Mouse (Mus musculus): ENCODE results near the gene Abca8a.
"Not testable (repeated sequence)": the region's sequence is repeated elsewhere in the genome, so short reads cannot be mapped to it uniquely, and the experiment has no call there.

Gene Abca8a

GRCm38 (mm10) chr11:109988164-109988563 is 107.6 kb downstream of the Abca8a start:
- DNase-seq (ENCODE audit: extremely low spot score, low spot score), result no peak

- not testable (repeated sequence) for DNase-seq (ENCODE audit: extremely low spot score, low spot score)
Measured at GRCm38 (mm10) chr11:109987460-109988072, 108.2 kb downstream of the Abca8a start.

DNA sequence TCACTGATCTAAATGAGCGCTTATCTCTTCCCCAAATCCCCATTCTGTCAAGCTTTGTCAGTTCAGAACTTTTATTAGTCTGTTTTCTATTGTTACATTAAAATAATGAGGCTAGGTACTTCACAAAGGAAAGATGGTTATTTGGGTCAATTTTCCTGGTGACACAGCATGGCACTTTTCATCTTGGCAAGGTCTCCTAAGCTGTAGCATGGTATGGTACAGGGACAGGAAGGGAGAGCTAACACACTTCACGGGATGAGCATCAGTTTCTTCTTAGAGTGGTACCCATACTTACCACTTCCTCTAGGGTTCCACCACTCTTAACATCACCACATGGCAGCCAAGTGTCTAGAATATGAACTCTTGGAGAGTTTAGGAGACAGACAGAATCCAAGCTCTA is 113.9 kb downstream of the Abca8a start:
- DNase-seq (ENCODE audit: extremely low spot score, low spot score), result no peak
